Mouse (Mus musculus): Measurements from ENCODE around the gene Lrrc10b. TPM values are rescaled to one million over a fixed set of nuclear protein-coding genes. Genes with fewer than 3 reads are reported as not detected.

Lrrc10b gene
- total and polyA plus RNA-seq, 2 experiments from 2014 or later, result 2.3 to 6.2 TPM

- H3K9ac ChIP-seq (replicated peaks; ENCODE audit: low read length, poor library complexity, severe bottlenecking), result no peak overlapping the region
- no peak overlapping the region for H3K4me3 ChIP-seq (ENCODE audit: low read depth, low read length)
- whole genome bisulfite sequencing, result 30% methylated on average over 1 of the region's 1 CpGs
- TF ChIP-seq CTCF (IDR thresholded peaks at IDR 0.05), result no peak
- no peak overlapping the region for H3K27ac ChIP-seq (ENCODE audit: low read depth, low read length)
- H3K27me3 ChIP-seq (ENCODE audit: insufficient read depth, low read length), result no peaks in the 10 kb centered on the region
- DNase-seq (ENCODE audit: low spot score), result no peak
- H3K4me2 ChIP-seq (ENCODE audit: low read depth, low read length, poor library complexity, severe bottlenecking), result no peak overlapping the region
- H3K36me3 ChIP-seq (ENCODE audit: insufficient read depth, low read length), result peaks cover 13% of the 10 kb centered on the region; the same call in 1 of the 2 replicates
- H3K9me3 ChIP-seq (ENCODE audit: low read length), result no peaks in the 10 kb centered on the region
- H3K4me1 ChIP-seq (ENCODE audit: insufficient read depth, low read length), result 0 out of 2 replicates have a peak, but pooled peaks cover 3% of the 10 kb centered on the region
- ATAC-seq (ENCODE audit: low FRiP score), result no peak
Observed at GRCm38 (mm10) chr19:10424751-10425150, 32.5 kb downstream of the Lrrc10b start.

GRCm38 (mm10) chr19:10421986-10422976 is 35.0 kb downstream of the Lrrc10b start:
- Histone ChIP-seq H3K36me3 (ENCODE audit: insufficient read depth, low read length) (peaks cover 14% of the 10 kb centered on the region; the same call in 1 of the 2 replicates), H3K9ac (replicated peaks; ENCODE audit: low read length, poor library complexity, severe bottlenecking) (no peak overlapping the region), H3K4me2 (ENCODE audit: low read depth, low read length, poor library complexity, severe bottlenecking) (peak overlapping the region; percentile 15; the same call in 1 of the 2 replicates), H3K27ac (ENCODE audit: low read depth, low read length) (no peak overlapping the region), H3K27me3 (ENCODE audit: insufficient read depth, low read length) (no peaks in the 10 kb centered on the region), H3K4me1 (ENCODE audit: insufficient read depth, low read length) (0 out of 2 replicates have a peak, but pooled peaks cover 3% of the 10 kb centered on the region), H3K4me3 (ENCODE audit: low read depth, low read length) (no peak overlapping the region), H3K9me3 (ENCODE audit: low read length) (no peaks in the 10 kb centered on the region)
- WGBS, result 14% methylated on average over 53 of the region's 53 CpGs
- DNase-seq (ENCODE audit: low spot score) (no peak), ATAC-seq (ENCODE audit: low FRiP score) (no peak)
- TF ChIP-seq CTCF (IDR thresholded peaks at IDR 0.05), result no peak

- Histone ChIP-seq H3K9me3 (ENCODE audit: low read length) (no peaks in the 10 kb centered on the region), H3K4me1 (ENCODE audit: insufficient read depth, low read length) (0 out of 2 replicates have a peak, but pooled peaks cover 10% of the 10 kb centered on the region), H3K4me2 (ENCODE audit: low read depth, low read length, poor library complexity, severe bottlenecking) (no peak overlapping the region), H3K36me3 (ENCODE audit: insufficient read depth, low read length) (peaks cover 6% of the 10 kb centered on the region; the same call in 1 of the 2 replicates), H3K27ac (ENCODE audit: low read depth, low read length) (no peak overlapping the region), H3K27me3 (ENCODE audit: insufficient read depth, low read length) (no peaks in the 10 kb centered on the region), H3K4me3 (ENCODE audit: low read depth, low read length) (no peak overlapping the region), H3K9ac (replicated peaks; ENCODE audit: low read length, poor library complexity, severe bottlenecking) (no peak overlapping the region)
- no peak for ATAC-seq (ENCODE audit: low FRiP score)
- TF ChIP-seq CTCF (IDR thresholded peaks at IDR 0.05), result no peak
- peak; percentile 24 for DNase-seq (ENCODE audit: low spot score)
- 67% methylated on average over 12 of the region's 12 CpGs for WGBS
Observed at GRCm38 (mm10) chr19:10417436-10417835, 39.8 kb downstream of the Lrrc10b start.

GRCm38 (mm10) chr19:10416889-10417288 is 40.4 kb downstream of the Lrrc10b start:
- no peaks in the 10 kb centered on the region for H3K27me3 ChIP-seq (ENCODE audit: insufficient read depth, low read length)
- H3K4me3 ChIP-seq (ENCODE audit: low read depth, low read length), result no peak overlapping the region
- DNase-seq (ENCODE audit: low spot score) (no peak), ATAC-seq (ENCODE audit: low FRiP score) (no peak)
- TF ChIP-seq CTCF (IDR thresholded peaks at IDR 0.05), result no peak
- H3K4me1 ChIP-seq (ENCODE audit: insufficient read depth, low read length), result 0 out of 2 replicates have a peak, but pooled peaks cover 7% of the 10 kb centered on the region
- 59% methylated on average over 8 of the region's 8 CpGs for WGBS
- no peaks in the 10 kb centered on the region for H3K9me3 ChIP-seq (ENCODE audit: low read length)
- H3K27ac ChIP-seq (ENCODE audit: low read depth, low read length), result no peak overlapping the region
- peaks cover 6% of the 10 kb centered on the region; the same call in 1 of the 2 replicates for H3K36me3 ChIP-seq (ENCODE audit: insufficient read depth, low read length)
- H3K9ac ChIP-seq (replicated peaks; ENCODE audit: low read length, poor library complexity, severe bottlenecking), result no peak overlapping the region
- H3K4me2 ChIP-seq (ENCODE audit: low read depth, low read length, poor library complexity, severe bottlenecking), result no peak overlapping the region

- no peak for ATAC-seq (ENCODE audit: low FRiP score)
- 76% methylated on average over 5 of the region's 5 CpGs for WGBS
- DNase-seq (ENCODE audit: low spot score), result no peak
Observed at GRCm38 (mm10) chr19:10415508-10415907, 41.8 kb downstream of the Lrrc10b start.

More at GRCm38 (mm10) chr19:10415508-10415907, 41.8 kb downstream of the Lrrc10b start:
- Histone ChIP-seq H3K4me3 (ENCODE audit: low read depth, low read length) (no peak overlapping the region), H3K27me3 (ENCODE audit: insufficient read depth, low read length) (no peaks in the 10 kb centered on the region), H3K9ac (replicated peaks; ENCODE audit: low read length, poor library complexity, severe bottlenecking) (no peak overlapping the region), H3K36me3 (ENCODE audit: insufficient read depth, low read length) (peaks cover 6% of the 10 kb centered on the region; the same call in 1 of the 2 replicates), H3K4me1 (ENCODE audit: insufficient read depth, low read length) (0 out of 2 replicates have a peak, but pooled peaks cover 7% of the 10 kb centered on the region), H3K4me2 (ENCODE audit: low read depth, low read length, poor library complexity, severe bottlenecking) (no peak overlapping the region), H3K9me3 (ENCODE audit: low read length) (no peaks in the 10 kb centered on the region), H3K27ac (ENCODE audit: low read depth, low read length) (no peak overlapping the region)
- no peak for TF ChIP-seq CTCF (IDR thresholded peaks at IDR 0.05)
